Mouse (Mus musculus) effector memory CD4-positive, alpha-beta T cell, adult 7 months (primary cell): ENCODE data around the gene Lama1. TPM values are rescaled to one million over a fixed set of nuclear protein-coding genes. Genes with fewer than 3 reads are reported as not detected.

ENCODE experiments used
- polyA plus RNA-seq: library from polyadenylated mRNA; unstranded; fragments of 100-300 nt; shearing (Covaris generic); gene quantifications from one replicate; pipeline ENCODE4 v1.2.1, GENCODE M21; 2017

Gene Lama1
- 0.43 TPM for polyA plus RNA-seq

DNA sequence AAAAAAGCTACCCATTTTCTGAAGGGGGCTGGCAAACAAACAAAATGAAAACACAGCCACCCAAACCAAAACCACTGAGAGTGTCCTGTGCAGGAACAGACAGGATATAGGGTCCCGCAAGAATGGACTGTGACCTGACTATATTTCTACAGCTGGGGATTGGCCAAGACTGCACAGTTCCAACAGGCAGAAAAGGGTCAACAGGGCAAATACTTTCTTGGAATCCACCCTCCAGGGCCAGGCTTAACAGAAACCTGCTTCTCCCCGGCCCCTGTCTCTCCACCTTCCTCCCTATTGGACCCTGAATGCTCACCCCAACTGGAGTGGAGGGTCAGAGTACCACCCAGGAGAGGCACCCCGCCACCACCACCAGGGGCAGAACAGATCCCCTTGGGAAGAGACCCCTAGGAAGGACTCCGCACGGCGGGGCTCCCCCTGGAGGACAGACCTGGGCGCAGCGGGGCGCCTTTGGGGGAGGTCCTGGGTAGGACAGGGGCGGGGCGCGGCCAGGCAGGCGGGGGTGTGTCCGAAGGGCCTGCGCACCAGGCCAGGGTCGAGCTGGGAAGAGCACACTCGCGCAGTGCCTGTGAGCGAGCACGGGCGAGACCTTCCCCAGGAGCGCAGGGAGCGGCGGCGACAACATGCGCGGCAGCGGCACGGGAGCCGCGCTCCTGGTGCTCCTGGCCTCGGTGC is at the start of gene Lama1:
Gene Lama1 (plus strand): TSS at position 566 of the 693 bp plus-strand sequence.

Other genes starting within 250 kb of the Lama1 start
- not detected for gene Lrrc30, start 64.5 kb upstream of the Lama1 start, polyA plus RNA-seq